Mouse (Mus musculus): ENCODE data around the gene Pum1.

- no peak for TF ChIP-seq CTCF (IDR thresholded peaks at IDR 0.05; ENCODE audit: insufficient read depth, low read depth, low read length)
- no peak for TF ChIP-seq POLR2A (IDR thresholded peaks at IDR 0.05; ENCODE audit: insufficient read depth, low read depth, low read length)
Measured at GRCm38 (mm10) chr4:130811385-130811784, 148.3 kb downstream of the Pum1 start.

Data from olfactory bulb, adult 2 months (tissue).